Mouse (Mus musculus): Measurements from ENCODE around the gene Rgmb. TPM values are rescaled to one million over a fixed set of nuclear protein-coding genes. Genes with fewer than 3 reads are reported as not detected.

Gene Rgmb
- polyA plus RNA-seq, 1 experiment, result 13.8 TPM

DNA sequence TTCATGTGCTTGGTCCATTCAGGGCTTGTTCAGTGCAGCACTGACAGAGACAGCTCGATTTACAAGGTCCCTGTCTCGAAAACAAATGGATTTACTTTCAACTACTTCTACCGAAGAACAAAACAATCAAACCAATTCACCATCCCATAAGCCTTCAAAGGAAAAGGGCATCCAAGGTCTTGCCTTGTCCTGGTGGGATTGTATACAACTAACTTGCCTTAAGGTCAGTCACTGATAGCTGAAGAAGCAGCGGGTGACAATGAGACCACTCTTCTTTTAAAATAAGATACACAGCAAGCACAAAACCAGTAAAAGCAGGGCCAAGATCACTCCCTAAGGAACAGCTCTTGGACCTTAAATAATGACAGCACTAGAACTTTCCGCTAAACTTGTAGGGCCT lies 7.6 kb downstream of the Rgmb start:
- Histone ChIP-seq H3K4me2 (ENCODE audit: low read depth) (peak overlapping the region; percentile 95), H3K79me2 (ENCODE audit: control insufficient read depth, insufficient read depth) (peaks cover 78% of the 10 kb centered on the region), H3K27me3 (ENCODE audit: control insufficient read depth, insufficient read depth, insufficient read length) (no peaks in the 10 kb centered on the region), H3K4me3 (peak overlapping the region; percentile 77), H3K36me3 (ENCODE audit: control insufficient read depth, insufficient read depth) (peaks cover 5% of the 10 kb centered on the region), H3ac (ENCODE audit: control insufficient read depth, insufficient read length) (no peak overlapping the region)
- no peak for TF ChIP-seq MAX (IDR thresholded peaks at IDR 0.05; ENCODE audit: low read depth)
- TF ChIP-seq MYOG (IDR thresholded peaks at IDR 0.05; ENCODE audit: control insufficient read depth in 1 of 3, insufficient read depth in 1 of 3, insufficient read length in 2 of 3, low read depth in 2 of 3), result no peak
- no peak for TF ChIP-seq POLR2AphosphoS2 (IDR thresholded peaks at IDR 0.05; ENCODE audit: insufficient read length, low read depth)
- no peak for TF ChIP-seq REST (IDR thresholded peaks at IDR 0.05; ENCODE audit: insufficient read depth, insufficient read length)

GRCm38 (mm10) chr17:15822376-15822775 lies 8.5 kb downstream of the Rgmb start:
- Histone ChIP-seq H3K4me2 (ENCODE audit: low read depth) (peak overlapping the region; percentile 95), H3ac (ENCODE audit: control insufficient read depth, insufficient read length) (no peak overlapping the region), H3K79me2 (ENCODE audit: control insufficient read depth, insufficient read depth) (peaks cover 86% of the 10 kb centered on the region), H3K4me3 (no peak overlapping the region), H3K27me3 (ENCODE audit: control insufficient read depth, insufficient read depth, insufficient read length) (no peaks in the 10 kb centered on the region), H3K36me3 (ENCODE audit: control insufficient read depth, insufficient read depth) (peaks cover 5% of the 10 kb centered on the region)
- TF ChIP-seq REST (IDR thresholded peaks at IDR 0.05; ENCODE audit: insufficient read depth, insufficient read length) (no peak), E2F4 (IDR thresholded peaks at IDR 0.05; ENCODE audit: insufficient read depth) (no peak)

DNA sequence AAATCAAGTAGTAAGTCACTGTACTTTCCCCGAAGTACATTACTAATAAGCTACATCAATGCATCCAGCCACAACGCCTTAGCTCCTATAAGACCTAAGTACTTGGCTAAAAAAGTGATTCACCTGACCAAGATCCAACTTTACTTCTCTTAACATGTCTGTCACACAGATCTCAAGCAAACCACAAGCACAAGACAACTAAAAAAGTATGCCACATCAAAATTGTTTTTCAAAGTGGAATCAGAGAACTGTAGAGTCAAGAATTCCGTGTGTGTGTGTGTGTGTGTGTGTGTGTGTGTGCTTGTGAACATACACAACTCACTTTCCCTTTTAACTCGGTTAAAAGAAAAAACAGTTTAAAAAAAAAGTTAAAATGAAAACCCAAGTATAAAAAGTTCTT lies 9.1 kb downstream of the Rgmb start:
- Histone ChIP-seq H3K4me3 (no peak overlapping the region), H3ac (ENCODE audit: control insufficient read depth, insufficient read length) (no peak overlapping the region), H3K4me2 (ENCODE audit: low read depth) (no peak overlapping the region), H3K36me3 (ENCODE audit: control insufficient read depth, insufficient read depth) (peaks cover 5% of the 10 kb centered on the region), H3K27me3 (ENCODE audit: control insufficient read depth, insufficient read depth, insufficient read length) (no peaks in the 10 kb centered on the region), H3K79me2 (ENCODE audit: control insufficient read depth, insufficient read depth) (peaks cover 93% of the 10 kb centered on the region)
- TF ChIP-seq MYOG (IDR thresholded peaks at IDR 0.05; ENCODE audit: control insufficient read depth in 1 of 3, insufficient read depth in 1 of 3, insufficient read length in 2 of 3, low read depth in 2 of 3) (no peak), POLR2A (IDR thresholded peaks at IDR 0.05; ENCODE audit: insufficient read length, low read depth) (no peak), TCF12 (IDR thresholded peaks at IDR 0.05; ENCODE audit: insufficient read depth, poor library complexity, severe bottlenecking) (no peak), CEBPB (IDR thresholded peaks at IDR 0.05; ENCODE audit: insufficient read depth, poor library complexity, severe bottlenecking) (no peak), REST (IDR thresholded peaks at IDR 0.05; ENCODE audit: insufficient read depth, insufficient read length) (no peak), TCF3 (IDR thresholded peaks at IDR 0.05; ENCODE audit: insufficient read length, low read depth) (no peak)

- Histone ChIP-seq H3K27me3 (ENCODE audit: control insufficient read depth, insufficient read depth, insufficient read length) (no peaks in the 10 kb centered on the region), H3ac (ENCODE audit: control insufficient read depth, insufficient read length) (no peak overlapping the region), H3K4me2 (ENCODE audit: low read depth) (no peak overlapping the region), H3K79me2 (ENCODE audit: control insufficient read depth, insufficient read depth) (peaks cover 98% of the 10 kb centered on the region), H3K4me3 (no peak overlapping the region), H3K36me3 (ENCODE audit: control insufficient read depth, insufficient read depth) (peaks cover 5% of the 10 kb centered on the region)
- TF ChIP-seq SRF (IDR thresholded peaks at IDR 0.05; ENCODE audit: control insufficient read depth, insufficient read length, low read depth) (no peak), E2F4 (IDR thresholded peaks at IDR 0.05; ENCODE audit: insufficient read depth) (no peak), USF1 (IDR thresholded peaks at IDR 0.05; ENCODE audit: low read depth) (no peak), TCF12 (IDR thresholded peaks at IDR 0.05; ENCODE audit: insufficient read depth, poor library complexity, severe bottlenecking) (no peak), POLR2A (IDR thresholded peaks at IDR 0.05; ENCODE audit: insufficient read length, low read depth) (no peak), MYOG (IDR thresholded peaks at IDR 0.05; ENCODE audit: control insufficient read depth in 1 of 3, insufficient read depth in 1 of 3, insufficient read length in 2 of 3, low read depth in 2 of 3) (no peak), REST (IDR thresholded peaks at IDR 0.05; ENCODE audit: insufficient read depth, insufficient read length) (no peak), POLR2AphosphoS2 (IDR thresholded peaks at IDR 0.05; ENCODE audit: insufficient read length, low read depth) (no peak), TCF3 (IDR thresholded peaks at IDR 0.05; ENCODE audit: insufficient read length, low read depth) (no peak), CEBPB (IDR thresholded peaks at IDR 0.05; ENCODE audit: insufficient read depth, poor library complexity, severe bottlenecking) (no peak), MYOD1 (IDR thresholded peaks at IDR 0.05; ENCODE audit: control insufficient read depth in 1 of 3, insufficient read length in 2 of 3, low read depth in 2 of 3) (no peak), MAX (IDR thresholded peaks at IDR 0.05; ENCODE audit: low read depth) (no peak)
Measured at GRCm38 (mm10) chr17:15820761-15821160, 10.1 kb downstream of the Rgmb start.

- Histone ChIP-seq H3K4me3 (no peak overlapping the region), H3K4me2 (ENCODE audit: low read depth) (peak overlapping the region; percentile 19), H3ac (ENCODE audit: control insufficient read depth, insufficient read length) (no peak overlapping the region), H3K27me3 (ENCODE audit: control insufficient read depth, insufficient read depth, insufficient read length) (no peaks in the 10 kb centered on the region), H3K79me2 (ENCODE audit: control insufficient read depth, insufficient read depth) (peaks cover 98% of the 10 kb centered on the region), H3K36me3 (ENCODE audit: control insufficient read depth, insufficient read depth) (peaks cover 5% of the 10 kb centered on the region)
- TF ChIP-seq MYOD1 (IDR thresholded peaks at IDR 0.05; ENCODE audit: control insufficient read depth in 1 of 3, insufficient read length in 2 of 3, low read depth in 2 of 3) (no peak), POLR2AphosphoS2 (IDR thresholded peaks at IDR 0.05; ENCODE audit: insufficient read length, low read depth) (no peak), CEBPB (IDR thresholded peaks at IDR 0.05; ENCODE audit: insufficient read depth, poor library complexity, severe bottlenecking) (no peak), TCF12 (IDR thresholded peaks at IDR 0.05; ENCODE audit: insufficient read depth, poor library complexity, severe bottlenecking) (no peak), MYOG (IDR thresholded peaks at IDR 0.05; ENCODE audit: control insufficient read depth in 1 of 3, insufficient read depth in 1 of 3, insufficient read length in 2 of 3, low read depth in 2 of 3) (no peak), SRF (IDR thresholded peaks at IDR 0.05; ENCODE audit: control insufficient read depth, insufficient read length, low read depth) (no peak), USF1 (IDR thresholded peaks at IDR 0.05; ENCODE audit: low read depth) (no peak), MAX (IDR thresholded peaks at IDR 0.05; ENCODE audit: low read depth) (no peak), TCF3 (IDR thresholded peaks at IDR 0.05; ENCODE audit: insufficient read length, low read depth) (no peak), POLR2A (IDR thresholded peaks at IDR 0.05; ENCODE audit: insufficient read length, low read depth) (no peak), E2F4 (IDR thresholded peaks at IDR 0.05; ENCODE audit: insufficient read depth) (no peak)
Measured at GRCm38 (mm10) chr17:15820146-15820545, 10.7 kb downstream of the Rgmb start.
